Mouse (Mus musculus) layer of hippocampus, postnatal 25 days (tissue): ENCODE results near the gene Amer2. TPM values are rescaled to one million over a fixed set of nuclear protein-coding genes. Genes with fewer than 3 reads are reported as not detected.

Source experiments
- total RNA-seq, 2 experiments: library from RNA; stranded (reverse); gene quantifications; 2 replicates each; pipeline ENCODE4 v1.2.3; 2021

Gene Amer2
- total RNA-seq, 2 experiments from 2014 or later = 42.9 to 49.0 TPM

Other genes with a start within 250 kb of the Amer2 start
- 10 to 100 TPM; 40.5 to 45.1 TPM for gene Atp8a2, start 176.1 kb upstream of the Amer2 start, total RNA-seq
- under 1 TPM in 1 of 2 experiments, not detected in 1; 0.12 TPM for gene Nupl1, start 121.8 kb upstream of the Amer2 start, total RNA-seq
- gene Gm49336, start 121.8 kb upstream of the Amer2 start, total RNA-seq = 10 to 100 TPM; 66.7 to 71.0 TPM
- 100 to 1,000 TPM; 100 to 104 TPM for gene Mtmr6, start 108.0 kb upstream of the Amer2 start, total RNA-seq